ENCODE assay signal across 9 mouse cellular contexts in genomic region chr1:73538420-73538871, GRCm38 (mm10).
DNase-seq lines count a peak whose midpoint lies in the region; ATAC-seq and TF ChIP-seq lines count a peak whose summit lies in the region.
"Had no signal": no experiment of that assay in that cellular context is flagged by ENCODE, and none has a peak within 500 bp of the region (broad histone marks: within the 10 kb centered on the region; RNA-seq: fewer than 3 reads in every experiment).

No protein-coding gene starts in this region.

- H3K9me3 ChIP-seq in lung, embryonic 14.5 days (ENCODE audit: low read depth, low read length) = no peaks in the 10 kb centered on the region
- no peaks in the 10 kb centered on the region for H3K9me3 ChIP-seq in forebrain, embryonic 10.5 days
- no peaks in the 10 kb centered on the region for H3K9me3 ChIP-seq in neural tube, embryonic 12.5 days

- H3K36me3 ChIP-seq in lung, embryonic 14.5 days (ENCODE audit: insufficient read depth) = no peaks in the 10 kb centered on the region
- no peaks in the 10 kb centered on the region for H3K36me3 ChIP-seq in forebrain, embryonic 10.5 days (replicated peaks)
- H3K36me3 ChIP-seq in neural tube, embryonic 12.5 days = no peaks in the 10 kb centered on the region

- peak overlapping the region; percentile 15; the same call in 1 of the 2 replicates for H3K27ac ChIP-seq in lung, embryonic 14.5 days (ENCODE audit: low read depth)
- peak overlapping the region; percentile 58 for H3K27ac ChIP-seq in forebrain, embryonic 10.5 days
- no peak overlapping the region for H3K27ac ChIP-seq in neural tube, embryonic 12.5 days

- no peak overlapping the region for H3K4me2 ChIP-seq in lung, embryonic 14.5 days
- no peak overlapping the region for H3K4me2 ChIP-seq in neural tube, embryonic 12.5 days (replicated peaks)

- H3K4me3 ChIP-seq in lung, embryonic 14.5 days (ENCODE audit: low read depth, low read length) = no peak overlapping the region
- no peak overlapping the region for H3K4me3 ChIP-seq in forebrain, embryonic 10.5 days
- H3K4me3 ChIP-seq in neural tube, embryonic 12.5 days = no peak overlapping the region

- WGBS in lung, embryonic 14.5 days = 21% methylated on average over 2 of the region's 2 CpGs
- WGBS in forebrain, embryonic 10.5 days = 68% methylated on average over 2 of the region's 2 CpGs
- WGBS in neural tube, embryonic 12.5 days = 35% methylated on average over 2 of the region's 2 CpGs

- no peaks in the 10 kb centered on the region for H3K4me1 ChIP-seq in lung, embryonic 14.5 days (ENCODE audit: insufficient read depth)
- H3K4me1 ChIP-seq in forebrain, embryonic 10.5 days = peaks cover 18% of the 10 kb centered on the region
- no peaks in the 10 kb centered on the region for H3K4me1 ChIP-seq in neural tube, embryonic 12.5 days

- H3K27me3 ChIP-seq in lung, embryonic 14.5 days (ENCODE audit: insufficient read depth, low read length) = no peaks in the 10 kb centered on the region
- H3K27me3 ChIP-seq in forebrain, embryonic 10.5 days (ENCODE audit: poor library complexity, severe bottlenecking) = no peaks in the 10 kb centered on the region
- no peaks in the 10 kb centered on the region for H3K27me3 ChIP-seq in neural tube, embryonic 12.5 days (replicated peaks)

- no peak for TF ChIP-seq CTCF in lung, embryonic 14.5 days (IDR thresholded peaks at IDR 0.05; ENCODE audit: low read depth)

- H3K9ac ChIP-seq in lung, embryonic 14.5 days = no peak overlapping the region
- no peak overlapping the region for H3K9ac ChIP-seq in neural tube, embryonic 12.5 days

- peak; percentile 90 for ATAC-seq in lung, embryonic 14.5 days (ENCODE audit: insufficient read depth)
- peak; percentile 91 for ATAC-seq in neural tube, embryonic 12.5 days (ENCODE audit: low FRiP score, low read depth)

- DNase-seq in lung, embryonic 14.5 days = peak; percentile 50
- DNase-seq in lung, postnatal 25 days (ENCODE audit: low spot score) = no peak
- peak; percentile 14 for DNase-seq in forebrain, embryonic 10.5 days (ENCODE audit: extremely low spot score, low spot score)
- peak; percentile 38 for DNase-seq in kidney, adult 9 months
- DNase-seq in gastrocnemius, adult 8-10 months (ENCODE audit: low spot score in 2 of 2) = no peak
- no peak for DNase-seq in frontal cortex, postnatal 25 days (ENCODE audit: low spot score in 2 of 2)
- no peak for DNase-seq in right cerebral cortex, adult 18-20 months
- DNase-seq: cerebellum, adult 9-11 months had no signal

Comparison
In these comparisons a context has a peak if more than half of its experiments do, and no peak if none do; other contexts are left out.
1. DNase-seq: peak in lung, embryonic 14.5 days (single experiment), forebrain, embryonic 10.5 days (single experiment) and kidney, adult 9 months (single experiment); none in lung, postnatal 25 days (single experiment), gastrocnemius, adult 8-10 months (0 of 2), frontal cortex, postnatal 25 days (0 of 2) and right cerebral cortex, adult 18-20 months (single experiment).